Mouse (Mus musculus) ES-E14 (cell line): ENCODE data around the gene Astl. TPM values are rescaled to one million over a fixed set of nuclear protein-coding genes. Genes with fewer than 3 reads are reported as not detected.

Source experiments
- DNase-seq: peaks from one replicate; pipeline ENCODE4 v3.0.0-alpha.2; 2013; ENCODE audit warnings: low read depth, low spot score
- H3K27ac ChIP-seq: 2 replicates; pipeline ENCODE4 v1.5.1; 2012; ENCODE audit warnings: low read depth, mild to moderate bottlenecking, low read length, moderate library complexity, mixed read lengths; ENCODE audit not compliant: poor library complexity, insufficient read depth, severe bottlenecking
- H3K36me3 ChIP-seq: 2 replicates; pipeline ENCODE4 v1.6.1; 2012; ENCODE audit warnings: mild to moderate bottlenecking, low read length, moderate library complexity, mixed read lengths; ENCODE audit not compliant: control insufficient read depth, poor library complexity, insufficient read depth, severe bottlenecking
- H3K4me1 ChIP-seq, 2 experiments: fragments of 150-350 bp in 1 of 2; sonication (generic) in 1 of 2; 2 replicates each; pipeline ENCODE4 v1.6.1; 2012; ENCODE audit warnings: low read length in 2 of 2, mild to moderate bottlenecking in 1 of 2, mixed read lengths in 1 of 2; ENCODE audit not compliant: control insufficient read depth in 2 of 2, insufficient read depth in 2 of 2, poor library complexity in 1 of 2
- H3K4me3 ChIP-seq, 2 experiments: fragments of 150-350 bp in 1 of 2; sonication (generic) in 1 of 2; 2 replicates each; pipeline ENCODE4 v1.5.1; 2012; ENCODE audit warnings: low read length in 2 of 2, low read depth in 1 of 2, mild to moderate bottlenecking in 1 of 2, mixed read lengths in 1 of 2; ENCODE audit not compliant: insufficient read depth in 1 of 2, poor library complexity in 1 of 2, severe bottlenecking in 1 of 2
- H3K9ac ChIP-seq: 2 replicates; pipeline ENCODE4 v1.6.1; 2012; ENCODE audit warnings: low read depth, mild to moderate bottlenecking, low read length, mixed read lengths; ENCODE audit not compliant: poor library complexity, insufficient read depth, severe bottlenecking
- H3K9me3 ChIP-seq: fragments of 150-350 bp; sonication (generic); 2 replicates; pipeline ENCODE4 v1.6.1; 2012; ENCODE audit warnings: low read depth, mild to moderate bottlenecking, low read length; ENCODE audit not compliant: control insufficient read depth, insufficient read depth
- CHD2 ChIP-seq: IDR thresholded peaks from 2 replicates; pipeline ENCODE4 v1.6.1; 2014; ENCODE audit warnings: mild to moderate bottlenecking, low read depth, low read length, inconsistent platforms
- HCFC1 ChIP-seq: IDR thresholded peaks from 2 replicates; pipeline ENCODE4 v1.6.1; 2012; ENCODE audit warnings: low read length, inconsistent platforms, borderline replicate concordance; ENCODE audit not compliant: insufficient read depth
- MAFK ChIP-seq: IDR thresholded peaks from 2 replicates; pipeline ENCODE4 v1.6.1; 2014; ENCODE audit warnings: mild to moderate bottlenecking, low read depth, low read length, inconsistent platforms; ENCODE audit not compliant: insufficient read depth
- ZC3H11A ChIP-seq: IDR thresholded peaks from 2 replicates; pipeline ENCODE4 v1.6.1; 2012; ENCODE audit warnings: low read depth, mild to moderate bottlenecking, inconsistent platforms, low read length, borderline replicate concordance
- ZNF384 ChIP-seq: IDR thresholded peaks from 2 replicates; pipeline ENCODE4 v1.6.1; 2012; ENCODE audit warnings: low read depth, low read length, inconsistent platforms
- in situ Hi-C, 2 experiments: fragments of 600-800 bp; cut with MboI; formaldehyde crosslinking; loops; one replicate each; pipeline ENCODE4 v1.15.1; 2025; ENCODE audit warnings: low sequenced_read_pairs in 2 of 2, inconsistent platforms in 1 of 2; ENCODE audit not compliant: unreplicated experiment in 2 of 2
- total RNA-seq: library from RNA; depleted of rRNA; stranded (reverse); fragments of 300-350 nt; gene quantifications from 2 replicates; pipeline ENCODE4 v1.2.3, GENCODE M21; 2012

Astl gene
- total RNA-seq, 1 experiment, result not detected

- Histone ChIP-seq H3K4me1 (0 out of 4 replicates have a peak, but pooled peaks cover 0 to 2% of the 10 kb centered on the region in 2 experiments), H3K36me3 (no peaks in the 10 kb centered on the region), H3K4me3 (peak within 1 kb of the TSS; percentile 72 to 77), H3K27ac (no peak within 1 kb of the TSS), H3K9me3 (no peaks in the 10 kb centered on the region), H3K9ac (peak within 1 kb of the TSS; percentile 72)
- no peak for DNase-seq
- in situ Hi-C loops, result no loop called here
- TF ChIP-seq ZC3H11A (no peak), CHD2 (no peak), MAFK (no peak), HCFC1 (no peak), ZNF384 (no peak)
Observed at GRCm38 (mm10) chr2:127335767-127336496, 2.5 kb upstream of the Astl start, which contains the start of gene Dusp2. Gene Dusp2, plus strand, starts transcription at chr2:127336159.

DNA sequence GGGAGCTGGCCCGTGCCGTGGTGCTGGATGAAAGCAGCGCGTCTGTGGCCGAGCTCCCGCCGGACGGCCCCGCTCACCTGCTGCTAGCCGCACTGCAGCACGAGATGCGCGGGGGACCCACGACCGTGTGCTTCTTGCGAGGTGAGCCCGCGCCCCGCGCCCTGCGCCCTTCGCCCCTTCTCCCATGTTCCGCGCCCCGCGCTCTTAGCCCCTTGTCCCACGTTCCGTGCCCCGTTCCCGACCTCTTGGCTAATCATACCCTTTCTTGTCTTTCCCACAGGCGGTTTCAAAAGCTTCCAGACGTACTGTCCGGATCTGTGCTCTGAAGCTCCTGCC, 2.0 kb upstream of the Astl start:
- Histone ChIP-seq H3K27ac (no peak overlapping the region), H3K9ac (peak overlapping the region; percentile 72), H3K9me3 (no peaks in the 10 kb centered on the region), H3K4me3 (peak overlapping the region; percentile 72 to 77), H3K4me1 (0 out of 4 replicates have a peak, but pooled peaks cover 0 to 2% of the 10 kb centered on the region in 2 experiments), H3K36me3 (no peaks in the 10 kb centered on the region)
- TF ChIP-seq HCFC1, result no peak
- TF ChIP-seq CHD2, result no peak
- TF ChIP-seq ZC3H11A, result no peak
- TF ChIP-seq MAFK, result no peak
- no peak for TF ChIP-seq ZNF384
- DNase-seq, result no peak
- in situ Hi-C loops, result no loop called here

DNA sequence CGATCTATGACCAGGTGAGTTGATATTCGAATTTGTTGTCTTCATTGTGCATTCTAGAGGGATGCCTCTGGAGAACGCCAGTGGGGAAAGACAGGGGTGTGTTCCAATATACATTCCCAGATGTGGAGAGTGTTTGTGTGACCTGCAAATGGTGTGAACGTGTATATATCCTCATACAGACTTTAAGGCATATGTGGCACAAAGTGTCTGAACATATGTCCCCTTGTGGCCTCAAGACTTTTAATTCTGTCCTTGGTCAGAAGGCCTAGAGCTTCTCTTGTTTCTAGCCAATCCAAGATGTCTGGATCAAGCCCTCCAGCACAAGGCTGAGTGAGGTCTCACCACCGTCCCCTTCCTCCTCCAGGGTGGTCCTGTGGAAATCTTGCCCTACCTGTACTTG, 1.6 kb upstream of the Astl start:
- DNase-seq, result no peak
- no peak overlapping the region for H3K27ac ChIP-seq
- 0 out of 4 replicates have a peak, but pooled peaks cover 0 to 2% of the 10 kb centered on the region in 2 experiments for H3K4me1 ChIP-seq
- peak overlapping the region; percentile 72 to 77 for H3K4me3 ChIP-seq
- in situ Hi-C loops, result no loop called here
- no peak overlapping the region for H3K9ac ChIP-seq
- no peaks in the 10 kb centered on the region for H3K9me3 ChIP-seq
- no peaks in the 10 kb centered on the region for H3K36me3 ChIP-seq
- no peak for TF ChIP-seq MAFK
- no peak for TF ChIP-seq ZNF384
- TF ChIP-seq HCFC1, result no peak
- no peak for TF ChIP-seq CHD2
- no peak for TF ChIP-seq ZC3H11A

- in situ Hi-C loops, result no loop called here
- H3K4me1 ChIP-seq, result 0 out of 4 replicates have a peak, but pooled peaks cover 0 to 2% of the 10 kb centered on the region in 2 experiments
- DNase-seq, result no peak
- TF ChIP-seq MAFK, result no peak
- TF ChIP-seq HCFC1, result no peak
- TF ChIP-seq CHD2, result no peak
- no peak for TF ChIP-seq ZC3H11A
- no peak for TF ChIP-seq ZNF384
- H3K9ac ChIP-seq, result no peak overlapping the region
- H3K9me3 ChIP-seq, result no peaks in the 10 kb centered on the region
- H3K4me3 ChIP-seq, result no peak overlapping the region
- H3K27ac ChIP-seq, result no peak overlapping the region
- H3K36me3 ChIP-seq, result no peaks in the 10 kb centered on the region
Observed at GRCm38 (mm10) chr2:127337531-127337930, 908 bp upstream of the Astl start.
